Mouse (Mus musculus) heart, postnatal 36 days (tissue): ENCODE results near the gene Laptm5. TPM values are rescaled to one million over a fixed set of nuclear protein-coding genes. Genes with fewer than 3 reads are reported as not detected.

ENCODE experiments used
- DNase-seq, 2 experiments: peaks; one replicate each; pipeline ENCODE4 v3.0.0; 2021 to 2022
- intact Hi-C: fragments of 180-260 bp; cut with DNase I; formaldehyde crosslinking; loops from one replicate; pipeline ENCODE4 v1.15.1; 2025
- total RNA-seq, 2 experiments: library from RNA; stranded (reverse); gene quantifications; 2 replicates each; pipeline ENCODE4 v1.2.3; 2021

Gene Laptm5
- total RNA-seq, 2 experiments from 2014 or later: 20.7 to 27.1 TPM

GRCm38 (mm10) chr4:130917564-130917963 lies 4.6 kb downstream of the Laptm5 start:
- no peak for DNase-seq
- intact Hi-C loops: no loop called here

- intact Hi-C loops: loop anchor here (1.0 kb wide), 1 partner anchor 17 kb away; no protein-coding TSS in a partner anchor
- DNase-seq: no peak
Observed at GRCm38 (mm10) chr4:130918805-130919749, 6.2 kb downstream of the Laptm5 start.

- intact Hi-C loops: no loop called here
- no peak for DNase-seq
Observed at GRCm38 (mm10) chr4:130919750-130920356, 6.9 kb downstream of the Laptm5 start.

- intact Hi-C loops: no loop called here
- no peak for DNase-seq
Observed at GRCm38 (mm10) chr4:130920951-130921693, 8.2 kb downstream of the Laptm5 start.

- DNase-seq: no peak
- intact Hi-C loops: no loop called here
Observed at GRCm38 (mm10) chr4:130921986-130922385, 9.1 kb downstream of the Laptm5 start.

- DNase-seq: no peak
Observed at GRCm38 (mm10) chr4:130926274-130926673, 13.3 kb downstream of the Laptm5 start.

GRCm38 (mm10) chr4:130927821-130928220 lies 14.9 kb downstream of the Laptm5 start:
- intact Hi-C loops: no loop called here
- DNase-seq: no peak

More at GRCm38 (mm10) chr4:130926274-130926673, 13.3 kb downstream of the Laptm5 start:
- intact Hi-C loops: no loop called here

- intact Hi-C loops: no loop called here
- DNase-seq: no peak
Observed at GRCm38 (mm10) chr4:130942644-130943043, 29.7 kb downstream of the Laptm5 start.

GRCm38 (mm10) chr4:130944112-130944511 lies 31.2 kb downstream of the Laptm5 start, which contains the start of gene Matn1:
TSS of gene Matn1 (plus strand) at chr4:130944385.
- no peak for DNase-seq
- intact Hi-C loops: no loop called here

GRCm38 (mm10) chr4:130944779-130945178 lies 31.9 kb downstream of the Laptm5 start:
- intact Hi-C loops: no loop called here

GRCm38 (mm10) chr4:130947094-130947647 lies 34.2 kb downstream of the Laptm5 start:
- peak; percentile 16 to 29 for DNase-seq
- intact Hi-C loops: loop anchor here (1.0 to 2.0 kb wide), 2 partner anchors 51 to 156 kb away; no protein-coding TSS in a partner anchor

More at GRCm38 (mm10) chr4:130944779-130945178, 31.9 kb downstream of the Laptm5 start:
- DNase-seq: no peak

- intact Hi-C loops: no loop called here
- DNase-seq: no peak
Observed at GRCm38 (mm10) chr4:130949821-130950384, 37.0 kb downstream of the Laptm5 start.

- intact Hi-C loops: no loop called here
- DNase-seq: no peak
Observed at GRCm38 (mm10) chr4:130952531-130952930, 39.6 kb downstream of the Laptm5 start.

- DNase-seq: no peak
- intact Hi-C loops: no loop called here
Observed at GRCm38 (mm10) chr4:130957156-130957555, 44.2 kb downstream of the Laptm5 start.

GRCm38 (mm10) chr4:130958812-130959211 lies 45.9 kb downstream of the Laptm5 start:
- intact Hi-C loops: no loop called here
- no peak for DNase-seq

- intact Hi-C loops: loop anchor here (1.0 to 10.0 kb wide), 8 partner anchors 78 to 879 kb away; partner anchors contain the start of gene Ptpru
- no peak for DNase-seq
Observed at GRCm38 (mm10) chr4:130959678-130960077, 46.8 kb downstream of the Laptm5 start.

GRCm38 (mm10) chr4:130960118-130960734 lies 47.3 kb downstream of the Laptm5 start:
- DNase-seq: peak; percentile 85 to 93
- intact Hi-C loops: loop anchor here (1.0 to 10.0 kb wide), 8 partner anchors 77 to 878 kb away; partner anchors contain the start of gene Ptpru

GRCm38 (mm10) chr4:130971278-130971677 lies 58.4 kb downstream of the Laptm5 start:
- DNase-seq: no peak
- intact Hi-C loops: loop anchor here (5.0 kb wide), 2 partner anchors 216 to 826 kb away; no protein-coding TSS in a partner anchor

- intact Hi-C loops: loop anchor here (5.0 kb wide), 2 partner anchors 215 to 825 kb away; no protein-coding TSS in a partner anchor
- DNase-seq: peak; percentile 48 to 59
Observed at GRCm38 (mm10) chr4:130972421-130972829, 59.5 kb downstream of the Laptm5 start.
